ENCODE assay signal across 15 mouse cellular contexts in genomic region chr7:141042539-141042938, GRCm38 (mm10). TPM values are rescaled to one million over a fixed set of nuclear protein-coding genes. Genes with fewer than 3 reads are reported as not detected.
A peak's percentile ranks its signal among the peaks of the same experiment; 100 is the strongest.
DNase-seq lines count a peak whose midpoint lies in the region; ATAC-seq and TF ChIP-seq lines count a peak whose summit lies in the region.
"Had no signal": no experiment of that assay in that cellular context is flagged by ENCODE, and none has a peak within 500 bp of the region (broad histone marks: within the 10 kb centered on the region; RNA-seq: fewer than 3 reads in every experiment).

No protein-coding gene starts in this region.

- no peak for TF ChIP-seq POLR2A in small intestine, adult 2 months (IDR thresholded peaks at IDR 0.05; ENCODE audit: low read depth, low read length)

- H3K27me3 ChIP-seq in heart, embryonic 10.5 days (ENCODE audit: insufficient read depth, poor library complexity, severe bottlenecking), result peaks cover 14% of the 10 kb centered on the region
- H3K27me3 ChIP-seq in embryonic facial prominence, embryonic 10.5 days (replicated peaks; ENCODE audit: low read depth, poor library complexity, severe bottlenecking), result no peaks in the 10 kb centered on the region
- no peaks in the 10 kb centered on the region for H3K27me3 ChIP-seq in limb, embryonic 13.5 days
- H3K27me3 ChIP-seq in small intestine, adult 2 months (ENCODE audit: control insufficient read depth, insufficient read depth, low read length), result no peaks in the 10 kb centered on the region
- H3K27me3 ChIP-seq in forebrain, postnatal 0 days (ENCODE audit: insufficient read depth, low read length), result no peaks in the 10 kb centered on the region
- H3K27me3 ChIP-seq in forebrain, embryonic 14.5 days (replicated peaks; ENCODE audit: control insufficient read depth, insufficient read depth, low read length), result no peaks in the 10 kb centered on the region; the same call in 1 of the 2 replicates

- H3K9me3 ChIP-seq in heart, embryonic 10.5 days, result no peaks in the 10 kb centered on the region
- no peaks in the 10 kb centered on the region for H3K9me3 ChIP-seq in embryonic facial prominence, embryonic 10.5 days
- H3K9me3 ChIP-seq in limb, embryonic 13.5 days, result no peaks in the 10 kb centered on the region
- H3K9me3 ChIP-seq in forebrain, postnatal 0 days (ENCODE audit: low read length), result no peaks in the 10 kb centered on the region
- no peaks in the 10 kb centered on the region for H3K9me3 ChIP-seq in forebrain, embryonic 14.5 days (replicated peaks; ENCODE audit: control insufficient read depth, low read length)

- H3K9ac ChIP-seq in limb, embryonic 13.5 days, result no peak overlapping the region
- no peak overlapping the region for H3K9ac ChIP-seq in forebrain, postnatal 0 days
- H3K9ac ChIP-seq in forebrain, embryonic 14.5 days (ENCODE audit: low read length), result no peak overlapping the region

- no peaks in the 10 kb centered on the region for H3K36me3 ChIP-seq in heart, embryonic 10.5 days
- H3K36me3 ChIP-seq in embryonic facial prominence, embryonic 10.5 days (replicated peaks), result no peaks in the 10 kb centered on the region
- no peaks in the 10 kb centered on the region for H3K36me3 ChIP-seq in limb, embryonic 13.5 days
- H3K36me3 ChIP-seq in small intestine, adult 2 months (ENCODE audit: control insufficient read depth, insufficient read depth, low read length), result no peaks in the 10 kb centered on the region
- H3K36me3 ChIP-seq in forebrain, postnatal 0 days (ENCODE audit: insufficient read depth), result no peaks in the 10 kb centered on the region
- H3K36me3 ChIP-seq in forebrain, embryonic 14.5 days (ENCODE audit: control insufficient read depth, insufficient read depth, low read length), result no peaks in the 10 kb centered on the region

- no peak overlapping the region for H3K4me3 ChIP-seq in heart, embryonic 10.5 days
- no peak overlapping the region for H3K4me3 ChIP-seq in embryonic facial prominence, embryonic 10.5 days
- no peak overlapping the region for H3K4me3 ChIP-seq in limb, embryonic 13.5 days
- no peak overlapping the region for H3K4me3 ChIP-seq in small intestine, adult 2 months (ENCODE audit: low read depth, low read length)
- no peak overlapping the region for H3K4me3 ChIP-seq in forebrain, postnatal 0 days (ENCODE audit: low read depth, low read length)
- H3K4me3 ChIP-seq in forebrain, embryonic 14.5 days (ENCODE audit: low read depth, low read length), result no peak overlapping the region

- TF ChIP-seq CTCF in small intestine, adult 2 months (IDR thresholded peaks at IDR 0.05; ENCODE audit: extremely low read depth, insufficient read length, insufficient replicate concordance, low read depth, low read length), result no peak
- TF ChIP-seq CTCF in forebrain, postnatal 0 days (IDR thresholded peaks at IDR 0.05; ENCODE audit: low read depth), result no peak

- ATAC-seq in limb, embryonic 13.5 days (ENCODE audit: low FRiP score, low read depth), result no peak
- ATAC-seq in forebrain, postnatal 0 days, result no peak
- no peak for ATAC-seq in forebrain, embryonic 14.5 days

- 35% methylated on average over 4 of the region's 4 CpGs for WGBS in heart, embryonic 10.5 days
- WGBS in embryonic facial prominence, embryonic 10.5 days, result 43% methylated on average over 4 of the region's 4 CpGs
- 22% methylated on average over 4 of the region's 4 CpGs for WGBS in limb, embryonic 13.5 days
- 29% methylated on average over 4 of the region's 4 CpGs for WGBS in small intestine, adult 2 months
- WGBS in forebrain, postnatal 0 days, result 62% methylated on average over 4 of the region's 4 CpGs
- WGBS in forebrain, embryonic 14.5 days, result 59% methylated on average over 4 of the region's 4 CpGs

- peak; percentile 83 for DNase-seq in heart, adult 11 months
- no peak for DNase-seq in heart, embryonic 10.5 days (ENCODE audit: low spot score)
- DNase-seq in embryonic facial prominence, embryonic 10.5 days (ENCODE audit: low spot score), result peak; percentile 28
- DNase-seq in forebrain, postnatal 0 days, result no peak
- DNase-seq in forebrain, embryonic 14.5 days (ENCODE audit: low spot score), result no peak
- no peak for DNase-seq in right cerebral cortex, postnatal 14 days
- DNase-seq: adrenal gland, adult 8-10 months; cerebellum, adult 18-20 months; kidney, postnatal 25 days had no signal

- H3K4me1 ChIP-seq in heart, embryonic 10.5 days, result peaks cover 11% of the 10 kb centered on the region
- H3K4me1 ChIP-seq in embryonic facial prominence, embryonic 10.5 days, result peaks cover 19% of the 10 kb centered on the region
- peaks cover 36% of the 10 kb centered on the region for H3K4me1 ChIP-seq in limb, embryonic 13.5 days
- H3K4me1 ChIP-seq in small intestine, adult 2 months (ENCODE audit: control insufficient read depth, insufficient read depth, insufficient read length, low read length), result peaks cover 14% of the 10 kb centered on the region
- no peaks in the 10 kb centered on the region for H3K4me1 ChIP-seq in forebrain, postnatal 0 days (ENCODE audit: insufficient read depth)
- H3K4me1 ChIP-seq in forebrain, embryonic 14.5 days (ENCODE audit: control insufficient read depth, insufficient read depth, low read length), result peaks cover 3% of the 10 kb centered on the region; the same call in 1 of the 2 replicates

- H3K4me2 ChIP-seq in limb, embryonic 13.5 days (replicated peaks), result no peak overlapping the region
- H3K4me2 ChIP-seq in forebrain, postnatal 0 days (ENCODE audit: low read depth), result no peak overlapping the region
- H3K4me2 ChIP-seq in forebrain, embryonic 14.5 days (ENCODE audit: low read length), result no peak overlapping the region

- no peak overlapping the region for H3K27ac ChIP-seq in heart, embryonic 10.5 days
- peak overlapping the region; percentile 44; the same call in 1 of the 2 replicates for H3K27ac ChIP-seq in embryonic facial prominence, embryonic 10.5 days (replicated peaks)
- peak overlapping the region; percentile 67 for H3K27ac ChIP-seq in limb, embryonic 13.5 days
- H3K27ac ChIP-seq in small intestine, adult 2 months (ENCODE audit: insufficient read depth, low read depth, low read length), result peak overlapping the region; percentile 19
- no peak overlapping the region for H3K27ac ChIP-seq in forebrain, postnatal 0 days (ENCODE audit: low read depth, low read length)
- no peak overlapping the region for H3K27ac ChIP-seq in forebrain, embryonic 14.5 days (ENCODE audit: low read depth, low read length)

RNA-seq across cellular contexts. Expression of gene Gm17387, which starts 13.6 kb away (rescaled TPM):
- not detected in 2 replicates for polyA plus RNA-seq in heart, embryonic 10.5 days (2016; fragmentation: Nextera tagmentation; extraction: Ambion mirVana)
- polyA plus RNA-seq in embryonic facial prominence, embryonic 10.5 days (2016; fragmentation: Nextera tagmentation; extraction: Ambion mirVana), result not detected in 2 replicates
- not detected in 2 replicates for polyA plus RNA-seq in limb, embryonic 13.5 days (2015; fragmentation: Nextera tagmentation; extraction: Ambion mirVana)
- not detected in 2 replicates for polyA plus RNA-seq in small intestine, adult 2 months (2012; rRNA removed)
- not detected in 2 replicates for total RNA-seq in forebrain, postnatal 0 days (2014; rRNA removed)
- not detected in 2 replicates for polyA plus RNA-seq in forebrain, postnatal 0 days (2015; fragmentation: Nextera tagmentation; extraction: Ambion mirVana)
- polyA plus RNA-seq in forebrain, embryonic 14.5 days (2014; fragmentation: Nextera tagmentation; extraction: Ambion mirVana), result not detected in 2 replicates
- total RNA-seq: adrenal gland, adult 8-10 months; gastrocnemius, adult 18-20 months; megakaryocyte, adult 5-6 weeks had no signal
- polyA plus RNA-seq: heart, embryonic 16.5 days; hindbrain, embryonic 16.5 days had no signal

RNA-seq across cellular contexts. Expression of gene B4galnt4, which starts 18.4 kb away (rescaled TPM):
- polyA plus RNA-seq in heart, embryonic 10.5 days (2016; fragmentation: Nextera tagmentation; extraction: Ambion mirVana), result 2.6 and 12.7 TPM in 2 replicates
- 26.5 and 27.7 TPM in 2 replicates for polyA plus RNA-seq in embryonic facial prominence, embryonic 10.5 days (2016; fragmentation: Nextera tagmentation; extraction: Ambion mirVana)
- polyA plus RNA-seq in limb, embryonic 13.5 days (2015; fragmentation: Nextera tagmentation; extraction: Ambion mirVana), result 21.5 and 26.9 TPM in 2 replicates
- polyA plus RNA-seq in small intestine, adult 2 months (2012; rRNA removed), result 5.4 and 15.8 TPM in 2 replicates
- total RNA-seq in forebrain, postnatal 0 days (2014; rRNA removed), result 126 and 163 TPM in 2 replicates
- 42.3 and 47.4 TPM in 2 replicates for polyA plus RNA-seq in forebrain, postnatal 0 days (2015; fragmentation: Nextera tagmentation; extraction: Ambion mirVana)
- polyA plus RNA-seq in forebrain, embryonic 14.5 days (2014; fragmentation: Nextera tagmentation; extraction: Ambion mirVana), result 29.1 and 29.5 TPM in 2 replicates
- total RNA-seq: gastrocnemius, adult 18-20 months had no signal

RNA-seq across cellular contexts. Expression of gene Ifitm6, which starts 24.8 kb away (rescaled TPM):
- not detected in 2 replicates for polyA plus RNA-seq in heart, embryonic 10.5 days (2016; fragmentation: Nextera tagmentation; extraction: Ambion mirVana)
- polyA plus RNA-seq in embryonic facial prominence, embryonic 10.5 days (2016; fragmentation: Nextera tagmentation; extraction: Ambion mirVana), result not detected in 2 replicates
- 0.31 TPM in 1 of 2 replicates, not detected in the other for polyA plus RNA-seq in limb, embryonic 13.5 days (2015; fragmentation: Nextera tagmentation; extraction: Ambion mirVana)
- polyA plus RNA-seq in small intestine, adult 2 months (2012; rRNA removed), result 2.5 and 3.1 TPM in 2 replicates
- 2.0 TPM in 1 of 2 replicates, not detected in the other for total RNA-seq in forebrain, postnatal 0 days (2014; rRNA removed)
- polyA plus RNA-seq in forebrain, postnatal 0 days (2015; fragmentation: Nextera tagmentation; extraction: Ambion mirVana), result 0.34 and 0.38 TPM in 2 replicates
- polyA plus RNA-seq in forebrain, embryonic 14.5 days (2014; fragmentation: Nextera tagmentation; extraction: Ambion mirVana), result 0.27 and 0.37 TPM in 2 replicates
- total RNA-seq: gastrocnemius, adult 18-20 months had no signal

RNA-seq across cellular contexts. Expression of gene Ifitm3, which starts 32.0 kb away (rescaled TPM):
- polyA plus RNA-seq in heart, embryonic 10.5 days (2016; fragmentation: Nextera tagmentation; extraction: Ambion mirVana), result 24.5 and 32.7 TPM in 2 replicates
- 42.6 and 44.7 TPM in 2 replicates for polyA plus RNA-seq in embryonic facial prominence, embryonic 10.5 days (2016; fragmentation: Nextera tagmentation; extraction: Ambion mirVana)
- polyA plus RNA-seq in limb, embryonic 13.5 days (2015; fragmentation: Nextera tagmentation; extraction: Ambion mirVana), result 121 and 130 TPM in 2 replicates
- 101 and 147 TPM in 2 replicates for polyA plus RNA-seq in small intestine, adult 2 months (2012; rRNA removed)
- 12.2 and 35.9 TPM in 2 replicates for total RNA-seq in forebrain, postnatal 0 days (2014; rRNA removed)
- polyA plus RNA-seq in forebrain, postnatal 0 days (2015; fragmentation: Nextera tagmentation; extraction: Ambion mirVana), result 78.8 and 81.3 TPM in 2 replicates
- 24.7 and 29.7 TPM in 2 replicates for polyA plus RNA-seq in forebrain, embryonic 14.5 days (2014; fragmentation: Nextera tagmentation; extraction: Ambion mirVana)

RNA-seq across cellular contexts. Expression of gene Pkp3, which starts 35.5 kb away (rescaled TPM):
- 0.94 and 3.4 TPM in 2 replicates for polyA plus RNA-seq in heart, embryonic 10.5 days (2016; fragmentation: Nextera tagmentation; extraction: Ambion mirVana)
- polyA plus RNA-seq in embryonic facial prominence, embryonic 10.5 days (2016; fragmentation: Nextera tagmentation; extraction: Ambion mirVana), result 9.4 and 9.6 TPM in 2 replicates
- polyA plus RNA-seq in limb, embryonic 13.5 days (2015; fragmentation: Nextera tagmentation; extraction: Ambion mirVana), result 23.9 and 25.5 TPM in 2 replicates
- polyA plus RNA-seq in small intestine, adult 2 months (2012; rRNA removed), result 87.5 and 236 TPM in 2 replicates
- not detected in 2 replicates for total RNA-seq in forebrain, postnatal 0 days (2014; rRNA removed)
- 0.08 TPM in 1 of 2 replicates, not detected in the other for polyA plus RNA-seq in forebrain, postnatal 0 days (2015; fragmentation: Nextera tagmentation; extraction: Ambion mirVana)
- polyA plus RNA-seq in forebrain, embryonic 14.5 days (2014; fragmentation: Nextera tagmentation; extraction: Ambion mirVana), result not detected in 2 replicates
- total RNA-seq: gastrocnemius, adult 18-20 months had no signal

Comparison
In these comparisons a context has a peak if more than half of its experiments do, and no peak if none do; other contexts are left out.
1. DNase-seq: peak in heart, adult 11 months (single experiment) and embryonic facial prominence, embryonic 10.5 days (single experiment); none in heart, embryonic 10.5 days (single experiment), forebrain, postnatal 0 days (single experiment), forebrain, embryonic 14.5 days (single experiment) and right cerebral cortex, postnatal 14 days (single experiment).
2. H3K27ac ChIP-seq: peak in embryonic facial prominence, embryonic 10.5 days (single experiment), limb, embryonic 13.5 days (single experiment) and small intestine, adult 2 months (single experiment); none in heart, embryonic 10.5 days (single experiment), forebrain, postnatal 0 days (single experiment) and forebrain, embryonic 14.5 days (single experiment).